Mouse (Mus musculus) adrenal gland, postnatal 4 days (tissue): ENCODE measurements around the gene Ppfia1. TPM values are rescaled to one million over a fixed set of nuclear protein-coding genes. Genes with fewer than 3 reads are reported as not detected.

ENCODE experiments used
- DNase-seq, 2 experiments: peaks; one replicate each; pipeline ENCODE4 v3.0.0; 2021 to 2022; ENCODE audit warnings: low spot score in 2 of 2, mixed read lengths in 2 of 2
- total RNA-seq, 2 experiments: library from RNA; stranded (reverse); gene quantifications; 2 replicates each; pipeline ENCODE4 v1.2.3; 2021

Ppfia1 gene
- total RNA-seq, 2 experiments from 2014 or later: 61.1 to 72.8 TPM

DNA sequence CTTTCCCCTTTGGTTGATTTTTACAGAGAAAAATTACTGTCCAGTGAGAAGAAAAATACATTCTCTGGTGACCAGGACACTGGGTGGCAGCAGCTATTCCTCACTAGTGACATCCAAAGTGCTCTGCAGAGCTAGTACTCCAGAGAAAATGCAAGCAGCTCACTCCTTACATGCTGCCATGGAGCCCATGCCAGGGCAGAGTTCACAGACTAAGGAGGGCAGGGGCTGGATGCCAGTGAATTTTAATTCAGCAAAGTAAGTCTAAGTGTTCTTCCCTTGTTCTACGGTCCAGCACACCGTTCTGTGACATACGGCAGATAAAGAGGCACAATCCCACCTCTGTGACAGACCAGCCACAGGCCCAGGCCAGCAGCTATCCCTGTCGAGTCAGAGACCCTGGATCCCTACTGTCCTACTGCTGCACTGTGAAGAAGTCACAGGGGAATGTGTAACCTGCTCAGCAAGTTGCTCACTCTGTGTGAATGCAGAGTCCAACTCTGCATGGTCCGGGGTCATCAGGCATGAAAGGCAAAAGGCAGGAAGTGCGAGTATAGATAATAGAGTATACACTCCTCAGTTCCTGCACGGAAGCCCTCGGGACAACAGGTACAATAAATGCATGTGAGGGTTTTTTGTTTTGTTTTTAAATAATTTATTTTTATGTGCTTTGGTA lies 63.2 kb downstream of the Ppfia1 start:
- no peak for DNase-seq

DNA sequence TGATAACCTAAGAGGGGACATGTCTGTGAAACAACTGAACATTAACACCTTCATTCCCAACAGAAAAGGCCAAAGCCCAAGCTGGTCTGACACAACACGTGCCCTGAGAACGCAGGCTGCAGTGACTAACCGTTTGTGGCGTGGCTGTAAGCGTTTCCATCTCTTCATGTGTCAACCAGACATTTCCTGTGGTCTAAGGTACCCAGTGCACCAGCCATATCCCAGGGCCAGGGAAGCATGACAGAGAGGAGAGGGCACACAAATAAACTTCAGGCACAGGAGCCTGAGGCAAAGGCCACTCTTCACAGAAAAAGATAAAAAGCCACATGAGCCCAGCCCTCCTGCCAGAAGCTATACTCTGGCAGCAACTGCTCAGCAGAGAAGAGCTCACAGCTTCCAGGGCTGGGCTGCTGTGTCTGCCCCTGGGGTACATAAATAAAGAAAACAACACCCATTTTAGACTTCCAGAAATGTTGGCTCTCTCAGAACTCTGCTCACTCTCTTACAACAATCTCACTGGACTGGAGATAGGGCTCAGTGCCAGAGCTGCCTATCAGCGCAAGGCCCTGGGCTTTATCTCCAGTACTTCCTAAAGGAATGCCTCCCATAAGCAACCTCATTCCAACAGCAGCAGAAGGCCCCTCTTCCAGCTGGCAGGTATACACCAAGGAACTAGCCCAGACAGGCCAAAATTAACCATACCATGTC lies 64.3 kb downstream of the Ppfia1 start:
- no peak for DNase-seq

DNA sequence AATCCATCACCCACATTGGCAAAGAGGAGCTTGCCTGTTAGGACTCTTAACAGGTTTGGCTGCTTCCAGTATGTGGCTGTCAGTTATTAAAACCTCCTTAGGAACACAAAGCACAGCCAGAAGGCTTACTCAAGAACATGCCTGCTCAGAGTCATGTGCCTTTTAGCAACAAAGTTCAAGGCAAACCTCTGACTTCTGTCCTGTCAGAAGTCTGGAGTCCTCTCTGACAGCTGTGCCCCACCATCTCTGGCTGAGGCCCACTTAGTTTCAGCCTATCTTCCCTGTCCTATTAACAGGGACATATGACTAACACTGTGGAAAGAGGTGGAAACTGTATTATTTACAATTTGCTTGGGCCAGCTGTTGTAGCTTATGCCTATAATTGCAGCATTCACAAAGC lies 73.2 kb downstream of the Ppfia1 start:
- no peak for DNase-seq

DNA sequence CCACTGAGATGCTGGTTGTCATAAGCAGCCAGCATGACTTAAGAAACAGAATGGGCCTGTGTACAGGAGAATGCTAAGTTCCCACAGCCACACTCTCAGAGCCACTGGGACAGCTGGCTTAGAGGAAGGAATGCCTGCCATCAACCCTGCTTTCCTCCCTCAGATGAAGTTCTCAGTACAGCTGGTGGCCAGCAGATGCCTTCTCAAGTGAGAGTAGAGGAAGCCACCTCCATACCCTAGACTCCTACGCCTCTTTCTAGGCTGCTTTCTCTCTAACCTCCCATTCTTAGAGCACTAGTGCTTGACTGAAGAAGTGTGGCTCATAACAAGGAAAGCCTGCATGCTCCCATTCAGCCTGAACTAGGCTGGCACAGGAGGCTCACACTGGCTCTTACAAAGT lies 74.0 kb downstream of the Ppfia1 start:
- no peak for DNase-seq

DNA sequence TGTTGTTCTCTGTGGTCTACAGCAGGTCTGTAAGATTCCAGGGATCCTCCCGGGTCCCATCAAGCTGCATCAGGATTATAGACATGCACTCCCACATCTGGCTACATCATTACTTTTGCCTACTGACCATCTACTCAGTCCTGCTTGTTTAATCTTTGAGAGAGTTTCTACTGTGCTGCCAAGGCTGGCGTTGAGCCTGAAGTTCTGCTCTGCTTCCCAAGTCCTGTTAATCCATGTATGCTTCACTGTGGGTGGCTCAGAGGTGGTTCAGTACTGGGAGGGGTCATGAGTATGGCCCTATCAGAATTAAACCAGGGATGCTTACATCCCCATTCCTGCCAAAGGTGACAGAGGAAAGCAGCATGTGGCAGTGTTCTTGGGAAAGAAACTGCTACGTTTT lies 77.8 kb downstream of the Ppfia1 start:
- DNase-seq: no peak

DNA sequence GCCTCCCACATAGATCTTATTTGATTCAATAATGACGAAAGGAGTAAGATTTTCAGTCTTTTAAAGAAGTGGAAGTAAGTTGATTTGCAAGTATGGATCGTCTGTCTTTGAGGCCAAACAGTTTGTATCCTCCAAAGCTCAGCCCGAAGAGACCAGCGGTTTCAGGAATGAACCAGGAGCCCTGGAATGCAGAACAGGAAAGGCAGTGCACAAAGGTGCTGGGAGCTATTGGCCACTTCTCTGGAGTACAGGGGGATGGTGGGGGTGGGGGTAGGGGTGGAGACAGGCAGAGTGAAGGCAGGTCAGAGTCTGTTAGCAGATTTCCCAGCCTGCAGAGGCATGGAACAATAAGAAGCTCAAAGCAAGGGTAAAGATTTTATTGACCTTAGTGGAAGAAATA lies 80.0 kb downstream of the Ppfia1 start:
- DNase-seq: no peak

DNA sequence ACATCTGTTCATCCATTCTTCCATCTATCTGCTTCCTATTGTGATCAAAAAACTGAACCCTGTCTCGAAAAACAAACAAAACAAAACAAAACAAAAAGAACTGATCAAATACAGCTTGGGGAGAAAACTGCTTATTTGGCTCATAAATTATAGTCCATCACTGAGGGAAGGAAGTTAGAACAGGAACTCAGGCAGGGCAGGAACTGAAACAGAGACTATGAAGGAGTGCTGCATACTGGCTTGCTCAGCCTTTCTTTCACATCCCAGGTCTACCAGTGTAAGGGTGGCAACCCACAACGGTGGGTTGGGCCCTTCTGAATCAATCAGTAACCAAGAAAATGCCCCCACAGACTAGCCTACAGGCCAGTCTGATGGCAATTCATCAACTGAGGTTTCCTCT lies 82.4 kb downstream of the Ppfia1 start:
- no peak for DNase-seq

DNA sequence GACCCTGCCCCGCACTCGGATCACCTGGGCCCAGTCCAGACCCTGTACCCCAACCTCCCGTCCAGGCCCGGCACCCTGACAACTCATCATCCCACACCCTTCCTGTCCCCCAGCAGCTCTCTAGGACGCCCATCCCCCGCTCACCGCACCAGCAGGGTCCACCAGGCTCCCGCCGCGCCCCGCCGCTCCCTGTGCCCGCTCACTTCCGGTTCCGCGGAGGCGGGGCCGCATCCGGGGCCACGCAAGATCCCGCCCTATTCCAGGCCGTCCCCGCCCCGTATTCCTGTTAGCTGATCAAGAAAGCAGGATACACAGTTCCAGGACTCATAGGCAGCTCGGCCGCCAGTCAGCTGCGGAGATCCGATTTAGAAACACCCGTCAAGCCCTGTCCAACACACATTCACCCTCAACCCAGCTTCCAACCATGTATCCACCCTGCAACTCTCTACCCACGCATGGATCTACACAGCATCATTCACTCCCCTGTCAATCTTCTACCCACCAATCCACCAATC lies 82.9 kb downstream of the Ppfia1 start, which contains the start of gene Cttn:
Gene Cttn (minus strand): TSS at position 465 of the 515 bp plus-strand sequence.
- peak; percentile 79 to 84 for DNase-seq

DNA sequence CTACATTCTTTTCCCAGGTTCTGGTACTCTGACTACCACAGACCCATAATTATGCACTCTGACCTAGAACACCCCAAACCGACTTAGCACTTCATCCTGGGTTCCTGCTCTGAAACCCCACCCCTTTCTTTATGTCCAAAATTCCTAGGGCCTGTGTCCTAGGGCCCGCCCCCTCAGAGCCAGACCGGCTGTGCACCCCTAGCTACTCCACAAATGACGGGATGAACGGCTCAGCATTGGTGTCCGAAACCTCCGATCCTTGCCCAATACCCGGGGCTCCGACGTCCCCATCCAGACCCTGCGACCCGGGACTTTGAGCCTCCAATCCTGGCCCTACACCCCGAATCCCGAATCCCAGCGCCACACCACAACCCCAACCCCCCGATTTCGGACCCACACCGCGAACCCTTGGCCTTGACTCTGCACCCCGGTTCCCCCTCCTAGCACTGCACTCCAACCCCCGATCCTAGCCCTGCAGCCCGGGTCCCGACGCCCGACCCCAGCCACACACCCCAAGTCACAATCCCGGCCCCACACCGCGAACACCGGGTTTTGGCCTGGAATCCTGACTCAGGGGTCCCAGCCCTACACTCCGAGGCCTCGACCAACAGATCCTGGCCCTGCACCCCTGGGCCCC lies 83.5 kb downstream of the Ppfia1 start:
- peak in 1 of 2 experiments; percentile 30 for DNase-seq

DNA sequence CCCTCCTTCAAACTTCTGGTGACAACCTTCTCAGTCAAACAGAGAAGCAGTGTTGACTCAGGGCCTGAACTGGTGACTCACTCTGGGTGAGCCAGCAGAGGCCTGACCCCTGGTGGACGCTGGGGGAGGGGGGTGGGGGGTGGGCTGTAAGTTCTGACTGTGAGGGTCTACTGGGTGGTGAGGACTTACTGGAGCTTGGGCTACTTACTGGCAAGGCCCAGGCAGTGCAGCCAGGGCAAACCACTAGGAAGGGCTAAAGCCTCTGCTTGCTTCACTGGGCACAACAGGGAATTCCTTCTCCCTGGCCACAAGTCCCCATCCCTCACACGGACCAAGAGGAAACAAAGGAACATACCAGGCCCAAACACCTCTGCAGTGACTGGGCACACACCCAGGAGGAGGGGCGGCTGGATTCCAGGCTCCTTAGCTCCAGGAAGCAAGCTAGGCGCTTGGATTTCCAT lies 84.3 kb downstream of the Ppfia1 start:
- no peak for DNase-seq

DNA sequence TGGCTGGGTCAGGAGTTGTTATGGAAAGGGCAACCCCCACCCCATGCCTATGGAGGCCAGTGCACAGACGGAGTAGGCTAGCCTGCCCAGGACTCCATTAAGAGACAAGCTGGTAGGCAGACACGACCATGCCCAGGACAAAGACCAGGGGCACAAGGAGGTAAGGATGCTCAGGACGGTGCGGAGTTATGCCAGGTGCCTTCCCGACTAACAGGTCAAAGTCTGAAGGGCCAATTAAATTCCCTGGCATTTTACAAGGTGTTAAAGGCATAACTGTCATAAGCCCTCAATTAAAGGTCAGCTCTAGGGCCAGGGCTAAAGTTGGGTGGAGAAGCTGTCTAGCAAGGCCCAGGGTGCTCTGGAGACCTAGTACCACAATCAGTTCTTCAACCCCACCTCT lies 84.8 kb downstream of the Ppfia1 start:
- no peak for DNase-seq

DNA sequence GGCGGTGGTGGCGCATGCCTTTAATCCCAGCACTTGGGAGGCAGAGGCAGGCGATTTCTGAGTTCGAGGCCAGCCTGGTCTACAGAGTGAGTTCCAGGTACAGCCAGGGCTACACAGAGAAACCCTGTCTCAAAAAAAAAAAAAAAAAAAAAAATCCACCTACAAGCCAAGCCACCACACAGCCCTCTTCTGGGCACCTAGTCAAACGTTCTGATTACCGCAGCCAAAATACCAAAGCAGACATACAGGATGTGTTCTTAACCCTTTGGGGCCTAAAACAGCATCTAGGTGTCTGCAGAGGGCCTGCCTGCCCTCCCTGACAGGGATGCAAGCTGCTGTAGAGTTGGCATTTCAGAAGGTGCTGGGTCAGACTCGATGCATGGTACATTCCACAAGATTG lies 91.0 kb downstream of the Ppfia1 start:
- no peak for DNase-seq

DNA sequence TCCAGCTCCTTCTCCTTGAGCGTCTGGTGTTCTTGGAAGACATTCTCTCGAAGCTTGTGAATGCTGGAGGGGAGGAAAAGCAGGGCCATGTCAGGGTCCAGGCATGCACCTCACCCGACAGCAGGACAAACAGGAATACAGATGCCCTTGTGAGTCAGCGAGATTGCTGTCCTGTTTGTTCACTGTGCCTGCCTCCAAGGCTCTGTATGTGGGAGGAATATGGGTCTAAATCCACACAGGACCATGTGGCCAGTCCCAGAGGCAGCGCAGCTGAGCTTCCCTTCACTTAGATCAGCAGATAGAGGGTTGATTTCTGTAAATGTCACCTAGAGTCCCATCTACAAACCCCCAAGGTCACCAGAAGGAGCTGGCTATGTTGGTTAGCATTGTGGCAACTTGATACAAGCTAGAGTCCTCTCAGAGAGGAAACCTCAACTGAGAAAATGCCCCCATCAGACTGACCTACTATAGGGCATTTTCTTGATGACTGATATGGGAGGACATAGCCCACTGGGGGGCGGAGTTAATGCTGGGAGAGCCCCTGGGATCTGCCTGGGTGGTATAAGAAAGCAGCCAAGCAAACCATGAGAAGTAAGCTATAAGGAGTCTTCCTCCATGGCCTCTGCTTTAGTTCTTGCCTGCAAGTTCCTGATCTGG lies 92.2 kb downstream of the Ppfia1 start:
- DNase-seq: no peak

DNA sequence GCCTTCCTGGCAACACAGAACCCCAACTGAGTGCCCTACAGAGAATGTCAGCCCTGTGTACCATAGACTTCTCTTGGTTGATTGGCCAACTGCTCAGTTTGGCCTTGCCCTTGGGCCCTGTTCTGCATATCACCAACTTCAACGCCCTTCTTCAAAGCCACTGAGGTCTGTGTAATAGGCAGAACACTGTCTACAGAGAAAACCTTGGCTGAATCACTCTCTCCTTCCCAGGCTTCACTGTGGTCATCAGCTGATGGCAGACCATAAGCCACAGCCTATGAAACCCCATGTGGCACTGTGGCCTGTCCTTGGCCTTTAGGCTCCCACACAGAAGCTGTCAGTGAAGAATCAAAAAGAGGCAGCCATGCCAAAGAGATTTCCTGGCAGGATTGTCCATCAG lies 94.6 kb downstream of the Ppfia1 start:
- DNase-seq: no peak

DNA sequence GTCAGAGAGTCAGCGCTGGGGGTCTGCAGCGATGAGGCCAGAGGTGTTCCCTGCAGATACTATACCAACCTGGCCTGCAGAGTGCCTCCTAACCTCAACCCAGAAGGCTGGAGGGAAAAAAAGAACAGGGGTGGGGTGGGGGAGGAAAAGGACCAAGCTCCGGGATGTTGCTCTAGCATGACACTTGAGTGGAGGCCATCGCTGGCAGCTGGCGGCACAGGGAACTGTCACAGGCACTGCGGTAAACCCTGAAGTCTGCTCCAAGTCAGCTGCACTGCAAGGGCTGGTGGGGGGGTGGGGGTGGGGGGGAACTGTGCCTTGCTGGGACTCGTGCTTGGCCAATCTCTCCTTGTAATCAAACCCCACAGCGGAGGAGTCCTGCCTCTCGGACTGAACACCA lies 102.9 kb downstream of the Ppfia1 start:
- no peak for DNase-seq

DNA sequence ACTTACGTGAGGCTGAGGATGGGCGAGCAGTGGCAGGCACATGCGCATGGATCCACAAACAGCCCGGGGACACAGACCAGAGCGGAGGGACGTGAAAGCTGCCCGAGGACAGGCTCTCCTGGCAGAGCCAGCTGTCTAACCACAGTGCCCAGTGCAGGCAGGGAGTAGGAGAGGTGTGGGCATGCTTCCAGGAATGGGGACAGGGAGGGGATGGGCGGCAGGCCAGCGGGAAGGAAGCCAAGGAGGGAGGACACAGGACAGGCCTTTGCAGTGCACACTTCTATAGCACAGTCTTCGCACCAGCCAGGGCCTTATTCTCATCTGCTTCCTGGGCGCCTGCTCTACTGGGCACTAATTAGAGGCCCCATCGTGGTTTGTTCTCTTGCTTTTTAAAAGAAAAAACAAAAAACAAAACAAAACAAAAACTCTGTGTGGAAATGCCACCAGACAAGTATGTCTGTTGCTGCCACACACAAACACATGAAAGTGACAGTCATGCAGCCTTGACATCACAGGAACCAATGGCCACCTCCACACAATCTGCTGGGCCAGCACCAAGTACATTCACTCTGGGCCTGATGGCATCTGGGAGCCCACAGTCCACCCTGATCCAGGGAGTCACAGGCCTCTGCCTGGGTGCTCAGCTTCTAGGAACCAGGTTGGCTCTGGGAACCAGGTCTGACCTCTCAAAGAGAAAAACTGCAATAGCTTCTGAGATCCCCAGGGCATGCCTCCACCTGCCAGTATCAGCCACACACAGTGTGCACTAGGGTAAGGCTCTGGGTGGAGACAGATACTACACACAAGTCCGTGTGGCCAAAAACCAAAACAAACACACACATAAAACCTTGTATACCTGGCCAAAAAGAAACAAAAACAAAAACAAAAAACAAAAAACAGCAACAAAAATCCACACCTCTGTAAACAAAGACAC lies 103.6 kb downstream of the Ppfia1 start:
- DNase-seq: peak; percentile 94 to 95

DNA sequence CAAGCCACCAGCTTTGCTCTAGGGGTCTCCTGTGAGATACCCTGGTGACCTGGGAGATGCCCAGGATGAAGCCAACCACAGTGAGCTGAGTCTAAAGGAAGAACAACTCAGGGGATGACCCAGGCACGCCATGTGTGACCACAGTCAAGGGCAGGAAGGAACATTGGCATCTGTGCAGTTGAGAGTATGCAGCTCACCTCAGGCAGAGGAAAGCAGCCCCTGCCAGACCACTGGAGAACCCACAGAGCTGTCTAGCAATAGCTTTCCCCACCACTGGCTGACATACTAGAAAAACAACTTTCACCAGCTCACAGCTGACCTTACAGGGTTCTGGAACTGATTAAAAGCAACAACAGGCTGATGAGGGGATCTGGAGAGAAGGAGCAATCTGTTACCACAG lies 105.3 kb downstream of the Ppfia1 start:
- DNase-seq: no peak

DNA sequence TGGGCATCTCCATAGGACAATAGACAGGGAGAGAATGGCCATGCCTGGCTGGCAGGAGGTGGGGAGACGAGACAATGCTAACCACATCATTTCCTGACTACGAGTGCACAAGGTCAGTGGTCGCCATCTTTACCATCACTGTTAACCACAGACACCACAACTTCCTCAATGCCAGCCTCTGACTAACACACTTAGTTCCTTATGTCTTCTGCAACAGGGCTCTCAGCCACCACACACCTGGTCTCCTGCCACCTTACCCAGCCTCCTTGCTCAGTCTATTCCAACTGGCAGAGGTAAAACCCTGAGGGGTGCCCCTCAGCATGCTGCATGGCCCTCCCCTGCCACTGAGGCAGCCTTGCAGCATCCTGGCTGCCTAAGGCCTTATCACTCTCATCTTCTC lies 106.4 kb downstream of the Ppfia1 start:
- DNase-seq: no peak

DNA sequence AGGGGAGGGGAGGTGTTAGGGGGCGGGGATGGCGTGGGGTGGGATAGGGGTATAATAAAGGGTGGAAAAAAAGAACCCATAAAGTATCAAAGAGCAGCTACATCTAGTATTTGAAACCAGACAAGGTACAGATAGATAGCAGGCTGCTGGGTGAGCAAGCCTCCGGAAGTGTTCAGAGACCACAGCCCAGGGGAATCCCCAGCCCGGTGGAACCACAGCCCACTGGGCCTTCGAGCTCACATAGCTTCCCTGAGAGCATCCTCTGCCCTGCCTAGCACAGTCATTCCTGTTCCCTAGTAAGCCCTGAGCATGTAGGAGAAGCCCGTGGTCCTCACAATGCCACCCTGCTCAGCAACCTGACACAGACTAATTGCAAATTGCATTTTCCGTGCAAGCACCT lies 108.7 kb downstream of the Ppfia1 start:
- DNase-seq: no peak

DNA sequence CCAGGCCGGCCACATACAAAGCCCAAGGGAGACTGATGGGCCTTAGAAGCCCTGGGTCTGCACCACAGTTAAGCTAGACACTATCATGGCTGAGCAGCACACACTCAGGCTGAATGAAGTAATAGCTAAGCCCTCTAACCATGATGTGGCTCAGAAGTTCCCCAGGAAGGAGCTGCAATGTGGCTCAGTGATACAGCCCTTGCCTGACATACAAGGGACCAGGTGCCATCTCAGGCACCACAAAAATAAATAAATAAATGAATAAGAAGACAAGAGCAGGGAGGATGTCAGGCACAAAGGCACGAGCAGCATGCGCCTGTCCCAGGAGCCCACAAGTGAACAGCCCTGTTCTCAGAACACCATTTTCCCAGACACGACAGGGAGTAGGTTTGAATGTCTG lies 111.6 kb downstream of the Ppfia1 start:
- DNase-seq: no peak

DNA sequence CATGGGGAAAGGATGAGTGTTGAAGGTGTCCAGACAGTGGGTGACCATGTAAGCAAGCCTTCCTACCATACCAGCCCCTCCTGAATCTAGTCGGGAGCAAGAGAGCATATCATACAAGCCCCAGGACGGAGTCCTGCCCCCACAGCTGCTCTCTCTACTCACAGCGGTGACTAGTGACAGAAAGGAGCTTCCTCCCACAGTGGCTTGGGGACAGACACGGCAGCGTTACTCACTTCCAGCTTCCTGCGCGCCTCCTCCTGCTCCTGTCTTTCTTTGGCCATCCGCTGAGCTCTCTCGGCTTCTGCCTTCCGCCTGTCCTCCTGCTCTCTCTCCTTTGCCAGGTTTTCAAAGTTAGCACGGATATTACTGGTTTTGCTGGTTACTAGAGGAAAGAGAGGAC lies 112.1 kb downstream of the Ppfia1 start:
- no peak for DNase-seq
